Mouse (Mus musculus): ENCODE results near the gene Olfr1511. TPM values are rescaled to one million over a fixed set of nuclear protein-coding genes. Genes with fewer than 3 reads are reported as not detected.

Olfr1511 gene
- polyA plus RNA-seq, 1 experiment from 2014 or later, result not detected

Other genes starting within 250 kb of the Olfr1511 start
- 55.1 and 111 TPM in 2 replicates for gene Supt16, start 200.0 kb downstream of the Olfr1511 start, polyA plus RNA-seq (2014; fragmentation: Nextera tagmentation; extraction: Ambion mirVana)
- gene Chd8, start 139.6 kb downstream of the Olfr1511 start, polyA plus RNA-seq (2014; fragmentation: Nextera tagmentation; extraction: Ambion mirVana), result 48.6 and 57.1 TPM in 2 replicates
- gene Tox4, start 118.2 kb downstream of the Olfr1511 start, polyA plus RNA-seq (2014; fragmentation: Nextera tagmentation; extraction: Ambion mirVana), result 34.9 and 54.7 TPM in 2 replicates
- gene Rab2b, start 117.8 kb downstream of the Olfr1511 start, polyA plus RNA-seq (2014; fragmentation: Nextera tagmentation; extraction: Ambion mirVana), result 20.6 and 22.6 TPM in 2 replicates
- 40.3 and 53.7 TPM in 2 replicates for gene Mettl3, start 92.3 kb downstream of the Olfr1511 start, polyA plus RNA-seq (2014; fragmentation: Nextera tagmentation; extraction: Ambion mirVana)
- 20.4 and 46.2 TPM in 2 replicates for gene Sall2, start 68.6 kb downstream of the Olfr1511 start, polyA plus RNA-seq (2014; fragmentation: Nextera tagmentation; extraction: Ambion mirVana)
- gene Olfr1513, start 41.0 kb downstream of the Olfr1511 start, polyA plus RNA-seq (2014; fragmentation: Nextera tagmentation; extraction: Ambion mirVana), result not detected in 2 replicates
- gene Olfr1512, start 18.2 kb downstream of the Olfr1511 start, polyA plus RNA-seq (2014; fragmentation: Nextera tagmentation; extraction: Ambion mirVana), result not detected in 2 replicates
- not detected in 2 replicates for gene Olfr1510, start 17.0 kb upstream of the Olfr1511 start, polyA plus RNA-seq (2014; fragmentation: Nextera tagmentation; extraction: Ambion mirVana)
- not detected in 2 replicates for gene Olfr1509, start 45.6 kb upstream of the Olfr1511 start, polyA plus RNA-seq (2014; fragmentation: Nextera tagmentation; extraction: Ambion mirVana)
- not detected in 2 replicates for gene Olfr1508, start 70.1 kb upstream of the Olfr1511 start, polyA plus RNA-seq (2014; fragmentation: Nextera tagmentation; extraction: Ambion mirVana)
- gene Olfr1507, start 98.4 kb upstream of the Olfr1511 start, polyA plus RNA-seq (2014; fragmentation: Nextera tagmentation; extraction: Ambion mirVana), result not detected in 2 replicates

All from kidney, embryonic 14.5 days (tissue).